Mouse (Mus musculus): Measurements from ENCODE around the gene Numbl. TPM values are rescaled to one million over a fixed set of nuclear protein-coding genes. Genes with fewer than 3 reads are reported as not detected.

The Numbl gene
- polyA plus RNA-seq, 1 experiment: 11.7 TPM

- no peaks in the 10 kb centered on the region for H3K79me2 ChIP-seq (ENCODE audit: control insufficient read depth, insufficient read depth)
- no peak overlapping the region for H3K4me3 ChIP-seq (ENCODE audit: insufficient read depth, poor library complexity, severe bottlenecking)
- H3ac ChIP-seq (ENCODE audit: control insufficient read depth, insufficient read length, low read depth): no peak overlapping the region
- H3K79me3 ChIP-seq (ENCODE audit: low read depth): no peaks in the 10 kb centered on the region
- H3K36me3 ChIP-seq (ENCODE audit: control insufficient read depth, insufficient read depth): no peaks in the 10 kb centered on the region
- TF ChIP-seq MYOG (IDR thresholded peaks at IDR 0.05; ENCODE audit: control insufficient read depth, extremely low read depth, insufficient read length): no peak
- TF ChIP-seq CTCF (IDR thresholded peaks at IDR 0.05; ENCODE audit: control insufficient read depth, insufficient read depth, insufficient read length): peak; percentile 20
- no peak for TF ChIP-seq FOSL1 (IDR thresholded peaks at IDR 0.05; ENCODE audit: insufficient read depth, low read length, poor library complexity, severe bottlenecking)
- H3K27me3 ChIP-seq (ENCODE audit: control insufficient read depth, insufficient read depth, insufficient read length): no peaks in the 10 kb centered on the region
These were observed 27.4 kb downstream of the Numbl start for GRCm38 (mm10) chr7:27285698-27286066.

- TF ChIP-seq CTCF (IDR thresholded peaks at IDR 0.05; ENCODE audit: control insufficient read depth, insufficient read depth, insufficient read length) (no peak), MYOD1 (IDR thresholded peaks at IDR 0.05; ENCODE audit: control insufficient read depth, insufficient read length, low read depth) (no peak), CEBPB (IDR thresholded peaks at IDR 0.05; ENCODE audit: low read depth) (no peak), FOSL1 (IDR thresholded peaks at IDR 0.05; ENCODE audit: insufficient read depth, low read length, poor library complexity, severe bottlenecking) (no peak), USF1 (IDR thresholded peaks at IDR 0.05; ENCODE audit: low read depth) (no peak), MYOG (IDR thresholded peaks at IDR 0.05; ENCODE audit: control insufficient read depth, extremely low read depth, insufficient read length) (no peak), MAX (IDR thresholded peaks at IDR 0.05) (no peak)
- H3K36me3 ChIP-seq (ENCODE audit: control insufficient read depth, insufficient read depth): no peaks in the 10 kb centered on the region
- H3K4me3 ChIP-seq (ENCODE audit: insufficient read depth, poor library complexity, severe bottlenecking): no peak overlapping the region
- no peaks in the 10 kb centered on the region for H3K79me2 ChIP-seq (ENCODE audit: control insufficient read depth, insufficient read depth)
- no peaks in the 10 kb centered on the region for H3K79me3 ChIP-seq (ENCODE audit: low read depth)
- no peaks in the 10 kb centered on the region for H3K27me3 ChIP-seq (ENCODE audit: control insufficient read depth, insufficient read depth, insufficient read length)
- H3ac ChIP-seq (ENCODE audit: control insufficient read depth, insufficient read length, low read depth): no peak overlapping the region
These were observed 30.5 kb downstream of the Numbl start for GRCm38 (mm10) chr7:27288732-27289131.

GRCm38 (mm10) chr7:27290555-27290954 lies 32.3 kb downstream of the Numbl start:
- Histone ChIP-seq H3K79me2 (ENCODE audit: control insufficient read depth, insufficient read depth) (no peaks in the 10 kb centered on the region), H3ac (ENCODE audit: control insufficient read depth, insufficient read length, low read depth) (no peak overlapping the region), H3K27me3 (ENCODE audit: control insufficient read depth, insufficient read depth, insufficient read length) (no peaks in the 10 kb centered on the region), H3K36me3 (ENCODE audit: control insufficient read depth, insufficient read depth) (no peaks in the 10 kb centered on the region), H3K79me3 (ENCODE audit: low read depth) (no peaks in the 10 kb centered on the region), H3K4me3 (ENCODE audit: insufficient read depth, poor library complexity, severe bottlenecking) (no peak overlapping the region)
- TF ChIP-seq USF1 (IDR thresholded peaks at IDR 0.05; ENCODE audit: low read depth) (no peak), MYOG (IDR thresholded peaks at IDR 0.05; ENCODE audit: control insufficient read depth, extremely low read depth, insufficient read length) (no peak), MAX (IDR thresholded peaks at IDR 0.05) (no peak), CEBPB (IDR thresholded peaks at IDR 0.05; ENCODE audit: low read depth) (no peak), FOSL1 (IDR thresholded peaks at IDR 0.05; ENCODE audit: insufficient read depth, low read length, poor library complexity, severe bottlenecking) (no peak), MYOD1 (IDR thresholded peaks at IDR 0.05; ENCODE audit: control insufficient read depth, insufficient read length, low read depth) (no peak), CTCF (IDR thresholded peaks at IDR 0.05; ENCODE audit: control insufficient read depth, insufficient read depth, insufficient read length) (no peak)

- no peak overlapping the region for H3K4me3 ChIP-seq (ENCODE audit: insufficient read depth, poor library complexity, severe bottlenecking)
- no peaks in the 10 kb centered on the region for H3K79me2 ChIP-seq (ENCODE audit: control insufficient read depth, insufficient read depth)
- no peaks in the 10 kb centered on the region for H3K27me3 ChIP-seq (ENCODE audit: control insufficient read depth, insufficient read depth, insufficient read length)
- TF ChIP-seq CTCF (IDR thresholded peaks at IDR 0.05; ENCODE audit: control insufficient read depth, insufficient read depth, insufficient read length): no peak
- no peak for TF ChIP-seq MYOD1 (IDR thresholded peaks at IDR 0.05; ENCODE audit: control insufficient read depth, insufficient read length, low read depth)
- TF ChIP-seq CEBPB (IDR thresholded peaks at IDR 0.05; ENCODE audit: low read depth): no peak
- TF ChIP-seq MYOG (IDR thresholded peaks at IDR 0.05; ENCODE audit: control insufficient read depth, extremely low read depth, insufficient read length): no peak
- no peak for TF ChIP-seq USF1 (IDR thresholded peaks at IDR 0.05; ENCODE audit: low read depth)
- TF ChIP-seq FOSL1 (IDR thresholded peaks at IDR 0.05; ENCODE audit: insufficient read depth, low read length, poor library complexity, severe bottlenecking): no peak
- no peak for TF ChIP-seq MAX (IDR thresholded peaks at IDR 0.05)
- H3K79me3 ChIP-seq (ENCODE audit: low read depth): no peaks in the 10 kb centered on the region
- no peaks in the 10 kb centered on the region for H3K36me3 ChIP-seq (ENCODE audit: control insufficient read depth, insufficient read depth)
- no peak overlapping the region for H3ac ChIP-seq (ENCODE audit: control insufficient read depth, insufficient read length, low read depth)
These were observed 33.7 kb downstream of the Numbl start for GRCm38 (mm10) chr7:27291795-27292466.

- no peak for TF ChIP-seq USF1 (IDR thresholded peaks at IDR 0.05; ENCODE audit: low read depth)
- no peak for TF ChIP-seq FOSL1 (IDR thresholded peaks at IDR 0.05; ENCODE audit: insufficient read depth, low read length, poor library complexity, severe bottlenecking)
- TF ChIP-seq CEBPB (IDR thresholded peaks at IDR 0.05; ENCODE audit: low read depth): no peak
- TF ChIP-seq MYOD1 (IDR thresholded peaks at IDR 0.05; ENCODE audit: control insufficient read depth, insufficient read length, low read depth): no peak
- no peak for TF ChIP-seq MAX (IDR thresholded peaks at IDR 0.05)
- no peak for TF ChIP-seq MYOG (IDR thresholded peaks at IDR 0.05; ENCODE audit: control insufficient read depth, extremely low read depth, insufficient read length)
- TF ChIP-seq CTCF (IDR thresholded peaks at IDR 0.05; ENCODE audit: control insufficient read depth, insufficient read depth, insufficient read length): no peak
- Histone ChIP-seq H3K79me2 (ENCODE audit: control insufficient read depth, insufficient read depth) (no peaks in the 10 kb centered on the region), H3K79me3 (ENCODE audit: low read depth) (no peaks in the 10 kb centered on the region), H3K27me3 (ENCODE audit: control insufficient read depth, insufficient read depth, insufficient read length) (no peaks in the 10 kb centered on the region), H3K36me3 (ENCODE audit: control insufficient read depth, insufficient read depth) (no peaks in the 10 kb centered on the region), H3K4me3 (ENCODE audit: insufficient read depth, poor library complexity, severe bottlenecking) (no peak overlapping the region), H3ac (ENCODE audit: control insufficient read depth, insufficient read length, low read depth) (no peak overlapping the region)
These were observed 37.7 kb downstream of the Numbl start for GRCm38 (mm10) chr7:27295956-27296355.

GRCm38 (mm10) chr7:27296518-27296917 lies 38.3 kb downstream of the Numbl start:
- TF ChIP-seq MYOG (IDR thresholded peaks at IDR 0.05; ENCODE audit: control insufficient read depth, extremely low read depth, insufficient read length) (no peak), CEBPB (IDR thresholded peaks at IDR 0.05; ENCODE audit: low read depth) (no peak), MAX (IDR thresholded peaks at IDR 0.05) (no peak), CTCF (IDR thresholded peaks at IDR 0.05; ENCODE audit: control insufficient read depth, insufficient read depth, insufficient read length) (no peak), MYOD1 (IDR thresholded peaks at IDR 0.05; ENCODE audit: control insufficient read depth, insufficient read length, low read depth) (no peak), FOSL1 (IDR thresholded peaks at IDR 0.05; ENCODE audit: insufficient read depth, low read length, poor library complexity, severe bottlenecking) (no peak), USF1 (IDR thresholded peaks at IDR 0.05; ENCODE audit: low read depth) (no peak)
- Histone ChIP-seq H3K4me3 (ENCODE audit: insufficient read depth, poor library complexity, severe bottlenecking) (no peak overlapping the region), H3ac (ENCODE audit: control insufficient read depth, insufficient read length, low read depth) (no peak overlapping the region), H3K79me2 (ENCODE audit: control insufficient read depth, insufficient read depth) (no peaks in the 10 kb centered on the region), H3K27me3 (ENCODE audit: control insufficient read depth, insufficient read depth, insufficient read length) (no peaks in the 10 kb centered on the region), H3K36me3 (ENCODE audit: control insufficient read depth, insufficient read depth) (no peaks in the 10 kb centered on the region), H3K79me3 (ENCODE audit: low read depth) (no peaks in the 10 kb centered on the region)
